Comparison of ENCODE assay signal across 16 mouse cellular contexts in genomic region chr4:149304466-149304865, GRCm38 (mm10). TPM values are rescaled to one million over a fixed set of nuclear protein-coding genes. Genes with fewer than 3 reads are reported as not detected.
DNase-seq lines count a peak whose midpoint lies in the region; ATAC-seq lines count a peak whose summit lies in the region.
"Had no signal": no experiment of that assay in that cellular context is flagged by ENCODE, and none has a peak within 500 bp of the region (broad histone marks: within the 10 kb centered on the region; RNA-seq: fewer than 3 reads in every experiment).

No protein-coding gene starts in this region.

- H3K9ac ChIP-seq in hindbrain, embryonic 13.5 days, result no peak overlapping the region
- H3K9ac ChIP-seq in neural tube, embryonic 11.5 days (ENCODE audit: low read length), result no peak overlapping the region
- no peak overlapping the region for H3K9ac ChIP-seq in hindbrain, embryonic 16.5 days (ENCODE audit: low read depth, low read length)
- H3K9ac ChIP-seq in neural tube, embryonic 15.5 days (replicated peaks), result no peak overlapping the region
- H3K9ac ChIP-seq: liver, embryonic 14.5 days; stomach, embryonic 15.5 days had no signal

- peaks cover 64% of the 10 kb centered on the region for H3K4me1 ChIP-seq in hindbrain, embryonic 13.5 days (replicated peaks)
- peaks cover 58% of the 10 kb centered on the region for H3K4me1 ChIP-seq in hindbrain, embryonic 10.5 days (replicated peaks)
- peaks cover 14% of the 10 kb centered on the region for H3K4me1 ChIP-seq in neural tube, embryonic 11.5 days (ENCODE audit: control insufficient read depth, insufficient read depth, low read length)
- H3K4me1 ChIP-seq in hindbrain, embryonic 16.5 days (ENCODE audit: control insufficient read depth, insufficient read depth, low read depth, low read length), result peaks cover 54% of the 10 kb centered on the region
- peaks cover 59% of the 10 kb centered on the region for H3K4me1 ChIP-seq in neural tube, embryonic 15.5 days

- WGBS in hindbrain, embryonic 13.5 days, result 60% methylated on average over 1 of the region's 1 CpGs
- WGBS in hindbrain, embryonic 10.5 days, result 92% methylated on average over 1 of the region's 1 CpGs
- 90% methylated on average over 1 of the region's 1 CpGs for WGBS in neural tube, embryonic 11.5 days
- WGBS in hindbrain, embryonic 16.5 days, result 64% methylated on average over 1 of the region's 1 CpGs
- 61% methylated on average over 1 of the region's 1 CpGs for WGBS in neural tube, embryonic 15.5 days

- H3K4me2 ChIP-seq in hindbrain, embryonic 13.5 days, result peak overlapping the region; percentile 44
- H3K4me2 ChIP-seq in neural tube, embryonic 11.5 days (ENCODE audit: low read depth), result 0 out of 2 replicates have a peak overlapping the region, but pooled peaks have one; percentile 1
- peak overlapping the region; percentile 36 for H3K4me2 ChIP-seq in hindbrain, embryonic 16.5 days (ENCODE audit: low read length)
- peak overlapping the region; percentile 24 for H3K4me2 ChIP-seq in neural tube, embryonic 15.5 days
- H3K4me2 ChIP-seq: stomach, embryonic 15.5 days had no signal

- 0 out of 2 replicates have a peak overlapping the region, but pooled peaks have one; percentile 11 for H3K4me3 ChIP-seq in hindbrain, embryonic 13.5 days
- H3K4me3 ChIP-seq in hindbrain, embryonic 10.5 days, result no peak overlapping the region
- H3K4me3 ChIP-seq in neural tube, embryonic 11.5 days (ENCODE audit: low read depth, low read length), result no peak overlapping the region
- 0 out of 2 replicates have a peak overlapping the region, but pooled peaks have one; percentile 2 for H3K4me3 ChIP-seq in hindbrain, embryonic 16.5 days (ENCODE audit: low read length)
- H3K4me3 ChIP-seq in neural tube, embryonic 15.5 days (replicated peaks), result no peak overlapping the region
- H3K4me3 ChIP-seq: stomach, embryonic 15.5 days had no signal

- H3K27me3 ChIP-seq in hindbrain, embryonic 13.5 days, result no peaks in the 10 kb centered on the region
- no peaks in the 10 kb centered on the region for H3K27me3 ChIP-seq in hindbrain, embryonic 10.5 days (ENCODE audit: insufficient read depth, poor library complexity, severe bottlenecking)
- H3K27me3 ChIP-seq in neural tube, embryonic 11.5 days (ENCODE audit: control insufficient read depth, insufficient read depth, low read length), result no peaks in the 10 kb centered on the region
- no peaks in the 10 kb centered on the region for H3K27me3 ChIP-seq in hindbrain, embryonic 16.5 days (replicated peaks; ENCODE audit: control insufficient read depth, insufficient read depth, low read length)
- no peaks in the 10 kb centered on the region for H3K27me3 ChIP-seq in neural tube, embryonic 15.5 days (replicated peaks)
- H3K27me3 ChIP-seq: stomach, embryonic 15.5 days had no signal

- H3K9me3 ChIP-seq in hindbrain, embryonic 13.5 days, result no peaks in the 10 kb centered on the region
- no peaks in the 10 kb centered on the region for H3K9me3 ChIP-seq in hindbrain, embryonic 10.5 days
- H3K9me3 ChIP-seq in neural tube, embryonic 11.5 days (ENCODE audit: control insufficient read depth, low read length), result no peaks in the 10 kb centered on the region
- no peaks in the 10 kb centered on the region for H3K9me3 ChIP-seq in hindbrain, embryonic 16.5 days (ENCODE audit: control insufficient read depth, low read length)
- no peaks in the 10 kb centered on the region for H3K9me3 ChIP-seq in neural tube, embryonic 15.5 days (replicated peaks)
- H3K9me3 ChIP-seq: stomach, embryonic 15.5 days had no signal

- no peak for DNase-seq in hindbrain, embryonic 10.5 days (ENCODE audit: low spot score)
- no peak for DNase-seq in neural tube, embryonic 11.5 days (ENCODE audit: low spot score)
- no peak for DNase-seq in neural tube, embryonic 10.5 days (ENCODE audit: extremely low spot score, low spot score)
- no peak for DNase-seq in testis, postnatal 14 days (ENCODE audit: low spot score)
- DNase-seq in cerebellum, adult 8-10 months, result no peak
- DNase-seq: adrenal gland, adult 2 months; cerebellum, adult 9-11 months; lung, postnatal 14 days; right cerebral cortex, adult 18-20 months; thymus, postnatal 25 days had no signal

- no peak for ATAC-seq in hindbrain, embryonic 13.5 days (ENCODE audit: low FRiP score)
- no peak for ATAC-seq in neural tube, embryonic 11.5 days (ENCODE audit: insufficient read depth, low FRiP score, low TSS enrichment)
- ATAC-seq in hindbrain, embryonic 16.5 days, result no peak
- no peak for ATAC-seq in neural tube, embryonic 15.5 days (ENCODE audit: low FRiP score)
- ATAC-seq: inflammation-experienced regulatory T-cells, adult 6 months had no signal

- no peaks in the 10 kb centered on the region for H3K36me3 ChIP-seq in hindbrain, embryonic 13.5 days
- 0 out of 2 replicates have a peak, but pooled peaks cover 6% of the 10 kb centered on the region for H3K36me3 ChIP-seq in hindbrain, embryonic 10.5 days
- no peaks in the 10 kb centered on the region for H3K36me3 ChIP-seq in neural tube, embryonic 11.5 days (ENCODE audit: control insufficient read depth, insufficient read depth, low read length)
- H3K36me3 ChIP-seq in hindbrain, embryonic 16.5 days (ENCODE audit: control insufficient read depth, insufficient read depth, low read length), result no peaks in the 10 kb centered on the region
- no peaks in the 10 kb centered on the region for H3K36me3 ChIP-seq in neural tube, embryonic 15.5 days
- H3K36me3 ChIP-seq: stomach, embryonic 15.5 days had no signal

- H3K27ac ChIP-seq in hindbrain, embryonic 13.5 days, result no peak overlapping the region
- H3K27ac ChIP-seq in hindbrain, embryonic 10.5 days, result no peak overlapping the region
- H3K27ac ChIP-seq in neural tube, embryonic 11.5 days (ENCODE audit: low read depth, low read length), result no peak overlapping the region
- H3K27ac ChIP-seq in hindbrain, embryonic 16.5 days (ENCODE audit: low read depth, low read length), result no peak overlapping the region
- no peak overlapping the region for H3K27ac ChIP-seq in neural tube, embryonic 15.5 days (replicated peaks)
- H3K27ac ChIP-seq: liver, embryonic 14.5 days; stomach, embryonic 15.5 days had no signal

RNA-seq across cellular contexts. Expression of gene Kif1b, which starts 3.0 kb away (rescaled TPM):
- polyA plus RNA-seq in hindbrain, embryonic 13.5 days (2015; fragmentation: Nextera tagmentation; extraction: Ambion mirVana), result 155 and 169 TPM in 2 replicates
- polyA plus RNA-seq in hindbrain, embryonic 10.5 days (2016; fragmentation: Nextera tagmentation; extraction: Ambion mirVana), result 77.1 and 90.9 TPM in 2 replicates
- 99.2 and 104 TPM in 2 replicates for polyA plus RNA-seq in neural tube, embryonic 11.5 days (2014; fragmentation: Nextera tagmentation; extraction: Ambion mirVana)
- polyA plus RNA-seq in hindbrain, embryonic 16.5 days (2015; fragmentation: Nextera tagmentation; extraction: Ambion mirVana), result 99.4 and 119 TPM in 2 replicates
- 102 and 121 TPM in 2 replicates for polyA plus RNA-seq in neural tube, embryonic 15.5 days (2015; fragmentation: Nextera tagmentation; extraction: Ambion mirVana)

Comparison
In these comparisons a context has a peak if more than half of its experiments do, and no peak if none do; other contexts are left out.
1. H3K4me3 ChIP-seq: peak in hindbrain, embryonic 13.5 days (single experiment) and hindbrain, embryonic 16.5 days (single experiment); none in hindbrain, embryonic 10.5 days (single experiment), neural tube, embryonic 11.5 days (single experiment) and neural tube, embryonic 15.5 days (single experiment).
2. Peak in every context shown above with its lines, with median percentiles within 50 percentile points of each other: H3K4me2 ChIP-seq.